In genomic region chr6:121262004-121262403, GRCm38 (mm10) we compare ENCODE assay signal across 32 mouse cellular contexts. TPM values are rescaled to one million over a fixed set of nuclear protein-coding genes. Genes with fewer than 3 reads are reported as not detected.
"Had no signal": no experiment of that assay in that cellular context is flagged by ENCODE, and none has a peak within 500 bp of the region (broad histone marks: within the 10 kb centered on the region; RNA-seq: fewer than 3 reads in every experiment).

No protein-coding gene starts in this region.

- H3K9ac ChIP-seq: limb, embryonic 12.5 days; limb, embryonic 13.5 days; limb, embryonic 15.5 days; liver, embryonic 12.5 days; liver, embryonic 13.5 days; liver, embryonic 14.5 days; liver, embryonic 15.5 days; liver, postnatal 0 days; lung, embryonic 14.5 days; lung, embryonic 15.5 days; midbrain, embryonic 12.5 days; midbrain, embryonic 13.5 days; midbrain, embryonic 15.5 days; neural tube, embryonic 12.5 days had no signal

- H3K4me2 ChIP-seq: limb, embryonic 12.5 days; limb, embryonic 13.5 days; limb, embryonic 15.5 days; liver, embryonic 11.5 days; liver, embryonic 12.5 days; liver, embryonic 13.5 days; liver, embryonic 15.5 days; lung, embryonic 14.5 days; lung, embryonic 15.5 days; midbrain, embryonic 11.5 days; midbrain, embryonic 12.5 days; midbrain, embryonic 13.5 days; midbrain, embryonic 15.5 days; neural tube, embryonic 12.5 days had no signal

- H3K4me1 ChIP-seq: limb, embryonic 10.5 days; limb, embryonic 12.5 days; limb, embryonic 13.5 days; limb, embryonic 15.5 days; liver, embryonic 12.5 days; liver, embryonic 13.5 days; liver, embryonic 15.5 days; lung, embryonic 15.5 days; midbrain, embryonic 10.5 days; midbrain, embryonic 12.5 days; midbrain, embryonic 13.5 days; midbrain, embryonic 15.5 days; neural tube, embryonic 12.5 days had no signal

- H3K9me3 ChIP-seq: limb, embryonic 15.5 days; liver, embryonic 12.5 days; liver, embryonic 13.5 days; liver, embryonic 15.5 days; lung, embryonic 15.5 days; megakaryocyte, embryonic 14.5 days; midbrain, embryonic 12.5 days; midbrain, embryonic 13.5 days; midbrain, embryonic 15.5 days; neural tube, embryonic 12.5 days had no signal

- H3K27ac ChIP-seq: limb, embryonic 10.5 days; limb, embryonic 12.5 days; limb, embryonic 13.5 days; limb, embryonic 15.5 days; liver, embryonic 12.5 days; liver, embryonic 13.5 days; liver, embryonic 14.5 days; liver, embryonic 15.5 days; lung, embryonic 15.5 days; macrophage; midbrain, embryonic 10.5 days; midbrain, embryonic 12.5 days; midbrain, embryonic 13.5 days; midbrain, embryonic 15.5 days; neural tube, embryonic 12.5 days had no signal

- H3K27me3 ChIP-seq: limb, embryonic 12.5 days; limb, embryonic 13.5 days; limb, embryonic 15.5 days; liver, embryonic 12.5 days; liver, embryonic 13.5 days; liver, embryonic 15.5 days; lung, embryonic 15.5 days; megakaryocyte, embryonic 14.5 days; midbrain, embryonic 12.5 days; midbrain, embryonic 13.5 days; midbrain, embryonic 15.5 days; neural tube, embryonic 12.5 days had no signal

- H3K36me3 ChIP-seq: limb, embryonic 10.5 days; limb, embryonic 12.5 days; limb, embryonic 13.5 days; limb, embryonic 15.5 days; lung, embryonic 15.5 days; midbrain, embryonic 10.5 days; midbrain, embryonic 12.5 days; midbrain, embryonic 13.5 days; midbrain, embryonic 15.5 days; neural tube, embryonic 12.5 days had no signal

- ATAC-seq: liver, embryonic 12.5 days; liver, postnatal 0 days; lung, postnatal 0 days; midbrain, embryonic 13.5 days; midbrain, embryonic 15.5 days; midbrain, embryonic 16.5 days had no signal

- DNase-seq: left cerebral cortex, postnatal 4 days; liver; liver, embryonic 13.5 days; liver, postnatal 0 days; lung, adult 18-20 months; lung, adult 2 months; lung, embryonic 14.5 days; lung, postnatal 10 days; lung, postnatal 14 days; lung, postnatal 36 days; lung, postnatal 4 days had no signal

- H3K4me3 ChIP-seq: limb, embryonic 10.5 days; limb, embryonic 12.5 days; limb, embryonic 13.5 days; limb, embryonic 15.5 days; liver, embryonic 12.5 days; liver, embryonic 13.5 days; liver, embryonic 15.5 days; lung, embryonic 15.5 days; megakaryocyte, embryonic 14.5 days; midbrain, embryonic 10.5 days; midbrain, embryonic 12.5 days; midbrain, embryonic 13.5 days; midbrain, embryonic 15.5 days; myocyte; neural tube, embryonic 12.5 days had no signal

RNA-seq across cellular contexts. Expression of gene Usp18, which starts 16.3 kb away (rescaled TPM):
- total RNA-seq: left cerebral cortex, postnatal 14 days; left cerebral cortex, postnatal 4 days had no signal

RNA-seq across cellular contexts. Expression of gene Slc6a13, which starts 38.0 kb away (rescaled TPM):
- polyA plus RNA-seq: macrophage had no signal

RNA-seq across cellular contexts. Expression of gene Tuba8, which starts 51.5 kb away (rescaled TPM):
- polyA plus RNA-seq: midbrain, embryonic 12.5 days; myocyte had no signal
